Mouse (Mus musculus): ENCODE results near the gene Cdk5rap3.

Cdk5rap3 gene

DNA sequence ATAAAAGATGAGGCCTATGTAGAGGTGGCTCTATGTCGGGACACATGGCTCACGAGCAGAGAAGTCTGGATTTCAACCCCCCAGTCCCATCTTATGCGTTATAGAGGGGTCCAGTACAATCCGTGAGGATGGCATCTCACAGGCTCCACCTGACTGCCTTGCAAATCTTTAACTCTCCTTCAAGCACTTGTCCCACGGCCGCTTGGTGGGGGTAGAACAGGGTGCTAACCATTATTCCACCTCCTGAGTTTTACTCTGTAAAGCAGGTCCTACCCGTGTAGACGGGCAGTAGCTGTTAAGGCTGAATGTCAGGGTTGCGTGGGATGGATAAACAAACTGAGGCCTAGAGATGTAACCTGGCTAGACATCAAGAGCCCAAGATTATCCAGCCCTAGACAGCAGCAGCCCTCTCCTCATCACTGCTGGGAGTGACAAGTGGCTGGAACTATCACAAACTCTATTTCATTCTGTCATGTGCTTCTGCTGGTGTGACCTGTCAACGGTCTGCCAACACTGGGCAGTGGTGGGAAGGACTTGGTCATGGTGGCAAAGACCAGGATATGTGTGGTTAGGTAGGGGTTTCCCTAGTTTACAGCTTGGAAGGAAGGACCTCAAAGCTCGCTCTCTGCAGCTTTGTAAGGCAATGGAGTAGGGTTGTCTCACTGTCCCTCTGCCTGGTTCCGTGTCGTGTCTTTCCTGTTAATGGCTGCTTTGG is 17.4 kb upstream of the Cdk5rap3 start:
- DNase-seq (ENCODE audit: low spot score in 2 of 2): no peak

DNA sequence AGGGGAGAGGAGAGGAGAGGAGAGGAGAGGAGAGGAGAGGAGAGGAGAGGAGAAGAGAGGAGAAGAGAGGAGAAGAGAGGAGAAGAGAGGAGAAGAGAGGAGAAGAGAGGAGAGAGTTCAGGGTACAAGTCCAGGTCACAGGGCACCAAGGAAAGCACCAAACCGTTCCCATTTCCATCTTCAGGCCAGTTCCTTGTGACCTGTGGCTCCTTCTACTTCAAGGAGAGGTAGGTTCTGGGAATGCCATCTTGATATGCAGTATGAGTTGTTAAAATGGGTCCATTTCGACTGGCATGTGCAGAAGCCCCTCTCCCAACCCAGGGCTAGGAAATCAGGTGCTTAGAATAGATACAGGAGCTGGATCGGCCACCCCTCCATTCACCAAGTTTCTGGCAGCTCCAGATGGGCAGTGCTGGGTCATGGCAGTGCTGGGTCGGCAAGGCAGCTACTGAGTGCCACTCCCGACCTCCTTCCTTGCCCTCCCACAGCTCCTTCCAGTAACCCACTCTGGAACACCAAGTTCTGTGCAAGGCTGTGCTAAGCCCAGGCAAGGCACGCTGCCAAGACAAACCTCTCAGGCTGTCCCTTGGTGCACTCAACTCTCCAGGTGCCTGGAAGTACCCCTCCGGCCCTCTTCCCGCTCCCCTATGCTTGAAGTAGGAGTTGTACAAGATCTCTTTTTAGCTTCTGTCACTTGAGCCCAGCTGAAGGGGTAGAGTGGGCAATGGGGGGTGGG is 15.2 kb upstream of the Cdk5rap3 start:
- DNase-seq (ENCODE audit: low spot score in 2 of 2): no peak

- DNase-seq (ENCODE audit: low spot score in 2 of 2): no peak
These were observed 13.6 kb upstream of the Cdk5rap3 start for GRCm38 (mm10) chr11:96929766-96930331.

DNA sequence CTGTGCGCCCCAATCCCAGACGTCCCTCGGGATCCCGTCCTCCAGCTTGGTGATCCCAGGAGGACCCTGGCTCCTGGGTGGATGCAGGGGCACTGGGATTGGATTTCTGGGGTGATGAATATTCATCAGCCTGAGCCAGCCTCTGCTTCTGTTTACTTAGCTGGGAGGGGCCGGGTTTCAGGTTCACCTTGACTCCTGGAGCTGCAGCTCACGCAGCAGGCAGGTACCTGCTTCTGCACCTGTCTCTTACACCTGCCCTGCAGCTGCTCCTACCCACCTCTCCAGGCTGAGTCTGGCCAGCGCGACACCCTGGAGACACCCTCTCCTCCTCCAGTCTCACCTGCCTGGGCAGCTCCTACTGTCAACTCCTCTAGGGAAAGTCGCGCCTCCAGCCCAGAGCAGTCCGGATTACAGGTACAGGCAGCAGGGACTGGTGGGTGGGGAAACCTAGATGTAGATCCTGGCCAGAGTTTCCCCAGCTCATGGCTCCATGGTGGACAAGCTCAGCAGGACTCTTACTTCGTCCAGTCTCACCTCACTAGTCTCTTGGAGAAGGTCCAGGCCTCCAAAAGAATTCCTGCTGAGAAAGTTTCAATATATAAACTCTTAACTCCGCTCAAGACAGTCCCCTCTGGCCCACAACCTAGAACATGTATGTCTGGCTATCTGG is 12.9 kb upstream of the Cdk5rap3 start:
- DNase-seq (ENCODE audit: low spot score in 2 of 2): no peak

DNA sequence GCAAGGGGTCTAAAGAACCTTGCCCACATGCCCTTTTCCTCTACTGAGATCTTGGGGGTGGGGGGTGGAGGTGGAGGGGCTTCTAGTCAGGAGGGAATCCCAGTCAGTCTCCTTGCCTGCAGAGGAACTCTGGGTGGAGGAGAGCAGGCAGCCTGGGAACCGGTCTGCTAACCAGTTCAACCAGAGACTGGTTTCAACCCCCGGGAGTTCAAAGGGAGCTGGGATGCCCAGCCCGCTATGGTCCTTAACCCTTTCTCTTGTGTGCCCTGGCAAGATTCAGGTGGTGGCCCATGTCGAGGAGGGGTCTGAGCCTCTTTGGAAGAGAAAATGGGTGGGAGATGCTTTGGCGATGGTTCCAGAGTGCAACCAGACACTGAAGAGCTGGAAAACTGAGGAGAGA is 12.4 kb upstream of the Cdk5rap3 start:
- no peak for DNase-seq (ENCODE audit: low spot score in 2 of 2)

GRCm38 (mm10) chr11:96928088-96928487 is 11.8 kb upstream of the Cdk5rap3 start, which contains the start of gene Prr15l:
Gene Prr15l (plus strand): TSS chr11:96928104.
- DNase-seq (ENCODE audit: low spot score in 2 of 2): no peak

- no peak for DNase-seq (ENCODE audit: low spot score in 2 of 2)
These were observed 10.3 kb upstream of the Cdk5rap3 start for GRCm38 (mm10) chr11:96926587-96926986.

- no peak for DNase-seq (ENCODE audit: low spot score in 2 of 2)
These were observed 9.3 kb upstream of the Cdk5rap3 start for GRCm38 (mm10) chr11:96925469-96926148.

- DNase-seq (ENCODE audit: low spot score in 2 of 2): no peak
These were observed 8.6 kb upstream of the Cdk5rap3 start for GRCm38 (mm10) chr11:96924861-96925260.

- DNase-seq (ENCODE audit: low spot score in 2 of 2): no peak
These were observed 2.7 kb upstream of the Cdk5rap3 start for GRCm38 (mm10) chr11:96919003-96919402.

- no peak for DNase-seq (ENCODE audit: low spot score in 2 of 2)
These were observed 1.1 kb upstream of the Cdk5rap3 start for GRCm38 (mm10) chr11:96917415-96917814.

DNA sequence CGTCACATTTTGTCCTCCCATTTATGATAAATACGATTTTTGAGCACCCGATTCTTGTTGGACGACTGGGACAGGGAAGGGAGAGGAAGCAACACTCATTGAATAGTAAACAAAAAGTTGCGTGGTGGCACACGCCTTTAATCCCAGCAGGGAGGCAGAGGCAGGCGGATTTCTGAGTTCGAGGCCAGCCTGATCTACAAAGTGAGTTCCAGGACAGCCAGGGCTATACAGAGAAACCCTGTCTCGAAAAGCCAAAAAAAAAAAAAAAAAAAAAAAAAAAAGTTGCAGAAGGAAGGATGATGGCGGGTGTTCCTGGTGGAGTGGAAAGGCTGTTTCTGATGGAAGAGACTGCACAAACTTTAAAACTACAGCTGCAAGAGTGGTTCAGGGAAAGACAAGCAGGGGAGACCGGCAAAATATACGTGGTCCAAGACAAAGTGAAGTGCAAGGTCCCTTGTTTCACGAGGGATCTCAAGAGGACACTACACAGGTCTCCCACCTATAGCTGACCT is 645 bp upstream of the Cdk5rap3 start:
- DNase-seq (ENCODE audit: low spot score in 2 of 2): no peak

DNA sequence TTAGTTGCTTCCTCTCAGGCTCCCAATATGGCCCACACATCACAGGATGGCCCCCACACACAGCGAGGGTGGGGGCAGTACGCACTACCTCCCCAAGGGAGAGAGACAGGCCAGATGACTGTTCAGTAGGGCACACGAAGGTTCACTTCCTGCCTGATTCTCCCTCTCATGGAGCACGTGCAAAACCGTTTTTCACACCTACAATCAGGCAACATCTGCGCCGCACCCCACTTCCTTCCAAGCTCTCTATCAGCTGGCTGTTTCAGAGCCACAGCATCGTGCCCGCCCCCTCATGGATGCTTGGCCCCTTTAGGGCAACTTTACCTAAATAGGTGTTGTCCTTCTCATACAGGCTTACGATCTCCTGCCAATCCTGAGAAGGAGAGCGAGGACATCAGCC is 3.6 kb downstream of the Cdk5rap3 start:
- no peak for DNase-seq (ENCODE audit: low spot score in 2 of 2)

DNA sequence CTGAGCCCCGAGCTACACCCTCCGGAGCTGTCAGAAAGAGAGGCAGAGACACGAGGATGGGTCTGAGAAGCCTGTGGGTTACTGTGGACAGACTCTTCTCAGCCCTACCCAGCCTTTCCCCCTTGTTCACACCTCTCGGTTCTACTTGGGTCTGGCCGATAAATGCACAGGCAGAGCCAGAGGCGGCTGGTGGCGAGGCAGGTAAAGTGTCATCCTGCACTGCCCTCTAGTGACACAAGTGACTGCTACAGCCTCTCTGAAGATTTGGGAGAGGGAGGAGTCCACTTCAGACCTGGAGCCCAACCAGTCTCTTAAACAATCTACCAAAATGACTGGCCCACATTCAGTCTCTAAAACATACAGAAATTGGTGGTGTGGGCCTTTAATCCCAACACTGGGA is 6.3 kb downstream of the Cdk5rap3 start:
- peak; percentile 59 to 80 for DNase-seq (ENCODE audit: low spot score in 2 of 2)

- DNase-seq (ENCODE audit: low spot score in 2 of 2): no peak
These were observed 7.7 kb downstream of the Cdk5rap3 start for GRCm38 (mm10) chr11:96908594-96908993.

- DNase-seq (ENCODE audit: low spot score in 2 of 2): no peak
These were observed 9.7 kb downstream of the Cdk5rap3 start for GRCm38 (mm10) chr11:96906431-96907161.

- no peak for DNase-seq (ENCODE audit: low spot score in 2 of 2)
These were observed 13.4 kb downstream of the Cdk5rap3 start for GRCm38 (mm10) chr11:96902639-96903635.

GRCm38 (mm10) chr11:96901332-96901731 is 15.0 kb downstream of the Cdk5rap3 start:
- no peak for DNase-seq (ENCODE audit: low spot score in 2 of 2)

DNA sequence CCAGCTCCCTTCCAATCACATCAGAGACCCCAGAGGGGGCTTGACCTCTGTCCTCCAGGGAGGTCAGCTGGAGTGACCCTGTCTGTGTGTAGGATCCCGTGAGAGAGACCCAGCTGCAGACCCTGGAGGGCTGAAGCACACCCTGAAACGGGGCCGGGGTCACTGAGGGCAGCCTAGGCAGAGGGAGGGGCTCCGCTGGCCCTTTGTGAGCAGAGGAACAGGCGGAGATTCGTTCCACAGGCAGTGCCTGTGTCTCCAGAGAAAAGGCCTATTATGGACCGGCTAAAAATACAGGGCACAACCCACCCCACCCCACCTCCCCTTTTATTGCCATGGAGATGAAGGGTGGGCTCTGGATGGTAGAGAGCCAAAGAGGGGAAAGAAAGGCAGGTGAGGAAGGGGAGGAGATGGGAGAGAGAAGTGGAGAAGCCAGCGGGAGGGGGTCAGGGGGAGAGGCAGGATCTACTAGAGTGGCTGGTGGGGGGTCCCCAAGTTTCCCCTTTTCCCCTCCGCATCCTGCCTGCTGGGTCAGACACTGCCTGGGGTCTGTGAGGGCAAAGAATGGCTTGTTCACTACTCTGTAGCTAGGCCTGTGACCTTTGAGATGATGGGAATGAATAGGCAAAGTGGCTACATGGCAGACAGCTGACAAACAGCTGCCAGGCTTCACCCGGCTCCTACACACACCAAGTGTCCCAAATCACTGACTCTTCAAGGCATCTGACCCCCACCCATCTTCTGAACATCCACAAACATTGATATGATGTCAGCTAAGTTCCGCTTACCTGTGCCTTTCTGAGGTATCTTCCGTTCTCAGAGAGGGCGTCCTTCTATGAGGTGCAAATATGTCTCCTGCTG is 16.6 kb downstream of the Cdk5rap3 start:
- DNase-seq (ENCODE audit: low spot score in 2 of 2): no peak

All from frontal cortex, postnatal 10 days (tissue).